Mouse (Mus musculus) cerebellum, postnatal 14 days (tissue): ENCODE data around the gene Atat1.

Experiments used
- DNase-seq, 2 experiments: peaks; one replicate each; pipeline ENCODE4 v3.0.0; 2021; ENCODE audit warnings: mixed read lengths in 2 of 2

Gene Atat1

DNA sequence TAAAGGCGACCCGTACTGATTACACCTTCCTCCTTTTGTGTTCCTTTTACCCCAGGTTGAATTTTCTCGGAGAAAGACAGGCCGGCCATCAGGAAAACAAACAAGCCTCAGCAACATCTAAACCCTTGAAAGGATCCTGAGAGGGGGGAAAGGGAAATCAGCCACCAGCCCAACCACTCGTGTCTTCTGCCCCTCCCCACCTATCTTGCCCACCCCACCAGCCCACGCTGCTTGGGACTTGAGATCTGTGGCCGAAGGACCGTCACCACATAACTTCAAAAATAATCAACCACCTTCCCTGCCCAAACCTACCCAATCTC lies 7.2 kb upstream of the Atat1 start:
- no peak for DNase-seq

DNA sequence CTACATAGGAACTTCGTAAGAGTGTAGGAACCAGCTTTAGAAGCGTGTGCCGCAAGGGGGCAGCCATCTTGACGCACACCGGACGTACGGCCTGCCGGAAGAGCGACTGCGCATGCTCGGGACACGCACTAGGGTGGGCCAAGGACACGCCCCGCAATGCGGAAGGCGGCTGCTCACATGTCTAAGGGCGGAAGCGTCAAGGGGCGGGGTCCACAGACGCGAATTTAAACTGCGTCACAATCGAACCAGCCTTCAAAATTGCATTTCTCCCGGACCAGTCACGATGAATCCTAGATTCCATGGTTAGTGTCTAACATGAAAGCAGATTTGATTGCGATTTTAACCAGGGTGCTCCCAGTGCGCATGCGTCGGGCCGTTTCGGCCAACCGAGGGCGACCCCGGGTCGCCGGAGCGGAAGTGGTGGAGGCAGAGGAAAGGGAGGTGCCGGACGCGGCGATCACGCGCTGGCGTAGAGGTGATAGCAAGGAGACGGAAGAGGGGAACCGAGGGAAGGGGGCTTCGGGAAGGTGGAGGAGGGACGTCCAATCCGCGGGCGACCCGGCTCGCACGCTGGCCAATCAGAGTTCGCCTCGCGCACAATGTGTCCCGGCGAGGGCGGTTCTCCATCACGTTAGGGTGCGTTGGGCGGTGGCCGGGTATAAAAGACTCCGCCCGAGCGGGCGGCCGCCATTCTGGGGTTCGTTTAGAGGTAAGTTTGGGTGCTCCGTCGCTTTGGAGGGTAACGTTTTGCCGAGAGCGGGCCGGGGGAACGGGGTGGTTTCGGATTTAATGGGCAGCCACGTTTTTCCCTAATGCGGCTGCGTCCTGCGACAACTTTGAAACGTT lies 6.6 kb upstream of the Atat1 start, which contains the start of the genes Mrps18b and Ppp1r10:
Gene Mrps18b, minus strand, starts transcription at position 93 of the 846 bp plus-strand sequence.
Gene Ppp1r10, plus strand, starts transcription at position 138 of the 846 bp plus-strand sequence.
- peak; percentile 98 to 99 for DNase-seq

DNA sequence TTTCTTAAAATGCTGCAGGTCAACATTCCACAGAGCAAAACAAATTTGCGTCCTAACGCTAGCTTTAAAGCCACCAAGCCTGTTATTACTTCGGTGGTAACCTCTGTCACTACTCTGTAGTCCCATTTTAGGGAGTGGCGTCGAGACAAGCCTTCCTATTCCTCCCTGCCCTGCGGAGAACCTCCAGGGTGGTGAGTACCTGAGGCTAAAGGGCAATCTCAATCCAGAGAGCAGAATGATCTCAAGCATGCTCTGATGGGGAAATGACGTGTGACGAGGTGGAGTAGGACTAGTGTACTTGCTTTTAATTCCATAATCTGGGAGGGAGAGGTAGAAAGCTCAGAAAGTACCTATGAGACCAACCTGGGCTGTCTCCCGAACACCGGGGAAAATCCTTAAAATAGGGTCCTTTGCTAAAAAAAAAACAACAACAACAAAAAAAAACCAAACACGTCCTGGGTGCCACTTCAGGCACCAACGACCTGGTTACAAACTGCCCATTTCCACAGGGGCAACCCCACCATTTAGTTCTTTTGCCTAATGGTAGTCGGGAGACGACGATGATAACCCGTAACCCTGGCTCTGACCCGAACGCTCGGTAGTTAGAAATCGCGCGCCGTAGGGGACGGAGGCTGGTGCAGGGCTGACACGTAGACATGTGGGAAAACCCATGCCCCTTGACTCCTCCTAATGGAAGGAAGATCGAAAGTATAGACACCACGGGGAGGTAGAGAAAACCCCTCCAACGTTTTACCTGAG lies 5.8 kb upstream of the Atat1 start:
- no peak for DNase-seq

DNA sequence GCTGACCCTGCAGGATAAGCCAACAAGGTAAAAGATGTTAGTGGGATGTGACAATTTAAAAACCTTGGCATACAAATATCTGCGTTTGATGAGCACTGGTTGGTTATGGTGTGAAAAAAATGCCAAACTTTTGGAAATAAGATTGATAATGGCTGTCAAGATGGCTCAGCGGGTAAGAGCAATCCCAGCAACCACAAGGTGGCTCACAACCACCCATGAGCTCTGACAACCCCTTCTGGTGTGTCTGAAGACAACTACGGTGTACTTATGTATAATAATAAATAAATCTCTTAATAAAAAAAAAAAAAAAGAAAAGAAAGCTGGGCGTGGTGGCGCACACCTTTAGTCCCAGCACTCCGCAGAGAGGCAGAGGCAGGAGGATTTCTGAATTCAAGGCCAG lies 5.1 kb upstream of the Atat1 start:
- no peak for DNase-seq

DNA sequence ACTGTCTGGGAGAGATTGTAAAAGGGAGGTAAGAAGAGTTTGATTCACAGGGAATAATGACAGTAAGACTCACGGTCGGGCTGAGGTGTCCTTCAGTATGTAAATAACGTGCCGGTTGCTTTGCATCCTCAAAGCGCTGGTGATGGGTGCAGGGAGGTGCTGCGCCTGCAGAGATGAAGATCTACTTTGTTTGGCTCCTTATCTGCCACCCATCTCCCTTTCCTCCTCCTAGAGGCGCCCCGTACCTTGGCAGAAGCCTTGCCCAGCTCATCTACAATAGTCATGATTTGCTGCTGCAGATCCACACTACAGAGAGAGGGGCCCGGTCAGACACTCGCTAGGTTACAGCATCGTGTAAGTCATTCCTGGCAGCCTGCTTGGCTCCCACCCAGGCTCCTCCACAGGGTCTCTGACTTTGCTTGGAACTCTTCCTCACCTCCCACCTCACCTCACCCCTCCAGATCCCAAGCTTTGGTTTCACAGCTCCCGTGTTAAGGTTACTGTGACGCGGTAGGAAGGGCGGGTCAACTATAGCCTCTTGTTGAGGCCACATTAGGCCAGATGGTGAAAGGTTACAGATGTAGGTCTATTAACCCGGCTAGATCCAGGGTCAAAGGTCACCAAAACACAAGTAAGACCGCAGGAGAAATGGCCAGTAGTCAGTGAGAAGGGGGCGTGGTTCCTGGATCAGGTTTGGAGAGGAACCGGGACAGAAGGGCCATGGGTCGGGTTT lies 523 bp downstream of the Atat1 start:
- DNase-seq: peak; percentile 45 to 67

DNA sequence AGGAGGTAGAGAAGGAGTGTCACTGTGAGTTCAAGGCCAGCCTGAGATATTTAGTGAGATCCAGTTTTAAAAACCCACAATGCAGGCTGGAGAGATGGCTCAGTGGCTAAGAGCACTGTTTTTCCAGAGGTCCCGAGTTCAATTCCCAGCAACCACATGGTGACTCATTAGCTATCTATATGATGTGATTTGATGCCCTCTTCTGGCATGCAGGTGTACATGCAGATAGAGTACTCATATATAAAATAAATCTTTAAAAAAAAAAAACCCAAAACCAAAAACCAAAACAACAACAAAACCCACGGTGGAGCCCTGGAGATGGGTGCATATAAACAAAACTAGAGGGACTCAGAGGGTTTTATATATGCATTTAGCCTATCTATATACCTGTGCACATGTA lies 2.3 kb downstream of the Atat1 start:
- DNase-seq: no peak

DNA sequence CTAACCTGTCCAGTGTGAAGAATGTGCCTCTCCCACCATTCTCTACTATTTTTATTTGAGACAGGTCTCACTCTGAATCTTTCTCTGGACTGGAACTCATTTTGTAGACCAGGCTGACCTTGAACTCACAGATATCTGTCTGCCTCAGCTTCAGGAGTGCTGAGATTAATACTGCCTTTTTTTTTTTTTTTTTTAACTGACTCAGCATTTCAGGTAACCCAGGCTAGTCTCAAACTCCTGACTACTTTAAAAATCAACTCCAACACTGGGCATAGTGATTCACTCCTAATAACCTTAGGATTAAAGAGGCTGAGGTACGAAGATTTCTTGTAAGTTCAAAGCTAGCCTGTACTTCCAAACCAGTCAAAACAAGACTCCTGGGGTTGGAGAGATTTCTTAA lies 4.3 kb downstream of the Atat1 start:
- no peak for DNase-seq

DNA sequence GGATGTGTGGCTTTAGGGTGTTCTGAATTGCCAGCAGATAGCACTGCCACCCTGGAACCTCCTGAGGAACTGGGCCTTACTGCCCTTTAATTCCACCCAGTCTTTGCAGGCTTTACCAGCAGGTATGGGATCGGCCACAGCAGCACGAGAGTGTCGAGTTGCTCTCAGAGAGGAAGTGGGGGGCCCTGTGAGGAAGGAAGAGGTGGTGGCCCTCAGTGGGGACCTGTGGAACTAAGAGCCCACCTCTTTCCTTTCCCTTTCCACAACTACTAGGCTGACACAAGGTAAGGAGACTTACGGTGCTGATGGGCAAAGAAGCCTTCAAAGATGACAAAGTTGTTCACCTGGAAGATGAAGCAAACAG lies 5.9 kb downstream of the Atat1 start:
- no peak for DNase-seq

DNA sequence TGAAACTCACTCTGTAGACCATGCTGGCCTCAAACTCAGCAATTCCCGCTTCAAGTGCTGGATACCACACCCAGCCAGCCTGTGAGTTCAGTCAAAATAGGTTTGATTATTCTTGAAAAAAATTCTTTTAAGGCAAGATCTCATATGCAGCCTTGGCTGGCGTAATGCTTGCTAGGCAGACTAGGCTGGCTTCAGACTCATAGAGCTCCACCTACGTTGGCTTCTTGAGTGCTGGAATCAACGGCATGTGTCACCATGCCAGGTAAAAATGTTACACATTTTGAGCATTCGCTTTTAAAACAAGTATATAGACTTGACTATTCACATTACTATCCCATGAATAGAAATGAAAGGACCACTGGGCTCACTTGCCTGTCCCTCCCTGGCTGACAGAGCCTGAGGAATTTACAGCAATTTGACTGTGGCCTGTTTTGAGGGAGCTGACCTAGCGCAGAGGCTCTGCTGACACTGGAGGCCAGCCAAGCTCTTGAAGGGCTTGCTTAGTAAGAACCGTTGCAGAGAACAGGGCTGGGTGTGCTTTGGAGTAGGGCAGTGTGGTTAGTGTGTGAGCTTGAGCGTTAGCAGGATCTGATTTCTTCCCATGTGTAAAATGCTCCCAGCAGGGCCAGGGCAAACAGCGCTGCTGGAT lies 6.4 kb downstream of the Atat1 start:
- no peak for DNase-seq

DNA sequence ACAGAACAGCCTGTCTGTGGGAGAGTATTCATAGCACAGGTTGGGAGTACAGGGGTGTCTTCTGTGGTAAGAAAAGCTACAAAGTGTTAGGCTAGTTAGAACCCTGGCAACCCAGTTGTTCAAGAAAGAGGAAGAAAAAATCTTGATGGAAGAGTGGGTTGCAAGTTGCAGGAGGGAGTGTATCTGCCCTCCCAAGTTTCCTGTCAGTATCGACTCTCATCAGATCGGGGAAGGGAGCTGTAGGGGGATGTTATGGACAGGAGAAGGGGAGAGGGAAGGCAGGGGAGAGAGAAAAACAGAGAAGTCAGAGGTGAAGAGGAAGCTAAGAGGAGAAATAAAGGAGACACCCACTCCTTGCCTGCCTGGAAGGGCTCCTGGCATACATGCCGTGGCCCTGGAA lies 9.2 kb downstream of the Atat1 start:
- no peak for DNase-seq

DNA sequence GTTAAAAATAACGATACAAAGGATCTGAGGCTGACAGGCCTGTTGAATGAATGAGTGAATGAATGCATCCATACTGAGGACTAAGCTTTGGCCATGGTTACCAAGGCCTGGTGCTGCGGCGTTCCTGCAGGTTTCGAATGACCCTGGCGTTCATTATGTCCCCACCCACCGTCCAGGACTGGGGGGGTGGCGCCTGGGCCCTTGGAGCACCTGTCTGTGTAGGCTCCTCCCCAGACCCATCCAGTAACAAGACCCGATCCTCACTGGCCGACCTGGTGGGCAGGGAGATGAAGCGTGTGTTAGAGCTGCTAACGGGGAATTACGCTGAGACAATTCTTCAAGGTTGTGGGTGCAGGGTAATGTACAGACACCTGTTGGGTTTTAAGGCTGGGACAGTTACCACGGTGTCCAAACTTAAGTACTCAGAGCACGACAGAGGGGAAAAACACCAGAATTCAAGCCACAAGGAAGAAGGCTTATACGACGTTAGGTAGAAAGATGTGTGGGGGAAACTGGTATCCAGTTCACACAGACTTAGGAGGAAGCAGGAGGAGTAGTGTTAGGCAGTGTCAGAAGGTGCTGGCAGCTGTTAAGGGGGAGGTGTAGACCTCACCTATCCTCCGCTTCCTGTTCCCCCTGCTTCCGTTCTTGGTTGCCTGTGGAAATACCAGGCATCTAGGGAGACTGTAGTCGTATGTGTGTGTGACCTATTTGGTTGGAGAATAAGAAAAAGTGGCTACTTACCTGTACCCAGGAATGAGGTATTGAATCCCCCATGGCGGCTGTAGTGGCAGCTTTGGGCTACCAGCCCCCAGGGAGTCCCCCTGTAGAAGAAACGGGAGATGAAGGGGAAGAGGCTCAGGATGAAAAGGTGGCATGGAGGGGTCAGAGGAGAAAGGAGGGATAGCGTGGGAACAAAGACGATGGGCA lies 12.0 kb downstream of the Atat1 start:
- peak; percentile 55 to 68 for DNase-seq

DNA sequence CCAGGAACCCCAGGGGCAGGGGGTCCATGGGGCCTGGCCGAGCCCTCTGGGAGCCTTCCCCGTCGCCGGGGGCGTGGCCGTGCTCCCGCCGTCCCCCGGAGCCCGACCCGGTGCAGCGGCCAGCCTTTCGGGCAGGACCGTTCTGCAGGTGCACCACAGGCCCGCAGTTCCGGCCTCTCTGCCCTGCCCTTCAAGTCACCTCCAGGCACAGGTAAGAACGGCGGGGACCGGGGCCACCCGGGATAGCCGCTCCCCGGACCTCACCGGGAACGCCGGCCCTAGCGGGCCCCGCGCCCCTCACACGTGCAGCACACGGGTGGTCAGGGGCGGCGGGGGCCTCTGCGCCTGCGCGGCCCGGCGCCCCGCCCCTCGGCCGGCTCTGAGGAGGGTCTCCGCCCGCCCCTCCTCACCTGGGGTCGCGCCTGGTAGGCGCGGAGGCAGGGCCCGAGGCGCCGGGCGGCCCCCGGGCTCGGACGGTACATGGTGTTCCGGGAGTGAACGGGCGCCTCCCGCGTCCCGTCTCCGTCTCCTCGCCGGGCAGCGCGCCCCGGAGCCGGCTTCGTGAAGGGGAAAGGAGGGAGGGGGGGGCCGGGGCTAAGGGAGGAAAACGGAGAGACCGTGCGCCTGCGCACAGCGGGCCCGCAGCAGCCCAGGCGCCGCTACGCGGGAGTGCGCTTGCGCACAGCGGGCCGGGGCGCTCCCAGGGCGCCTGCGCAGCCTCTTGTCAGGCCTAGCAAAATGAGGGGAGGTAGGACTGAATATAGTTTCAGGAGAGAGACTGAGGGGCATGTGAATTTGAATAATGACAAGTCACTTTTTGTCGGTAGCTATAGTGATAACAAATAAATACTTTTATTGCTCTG lies 12.9 kb downstream of the Atat1 start, which contains the start of gene 2310061I04Rik:
Gene 2310061I04Rik, minus strand, starts transcription at position 651 of the 863 bp plus-strand sequence.
- peak; percentile 93 to 97 for DNase-seq

DNA sequence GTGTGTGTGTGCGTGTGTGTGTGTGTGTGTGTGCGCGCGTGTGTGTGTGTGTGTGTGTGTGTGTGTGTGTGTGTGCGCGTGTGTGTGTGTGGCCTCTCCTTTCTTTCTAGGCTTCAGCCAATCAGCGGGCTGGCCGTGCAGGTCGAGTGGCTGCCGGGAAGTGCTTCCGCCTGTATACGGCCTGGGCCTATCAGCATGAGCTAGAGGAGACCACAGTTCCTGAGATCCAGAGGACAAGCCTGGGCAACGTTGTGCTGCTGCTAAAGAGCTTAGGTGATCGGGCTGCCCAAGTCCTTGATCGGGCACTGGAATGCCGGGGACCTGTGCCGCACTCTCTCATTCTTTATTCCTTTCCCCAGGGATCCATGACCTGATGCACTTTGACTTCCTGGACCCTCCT lies 22.1 kb downstream of the Atat1 start:
- DNase-seq: no peak

DNA sequence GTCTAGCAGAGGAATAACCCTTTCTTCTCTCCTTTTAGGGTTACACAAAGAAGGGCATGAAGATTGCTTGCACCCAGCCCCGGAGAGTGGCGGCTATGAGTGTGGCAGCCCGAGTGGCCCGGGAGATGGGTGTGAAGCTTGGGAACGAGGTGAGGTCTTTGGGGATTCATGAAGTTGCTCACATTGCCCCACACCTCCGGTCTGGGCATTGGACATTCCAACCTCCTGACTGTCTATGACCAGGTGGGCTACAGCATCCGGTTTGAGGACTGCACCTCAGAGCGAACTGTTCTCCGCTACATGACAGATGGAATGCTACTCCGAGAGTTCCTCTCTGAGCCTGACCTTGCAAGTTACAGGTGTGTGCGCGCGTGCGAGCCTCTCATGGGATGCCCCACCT lies 26.1 kb downstream of the Atat1 start:
- no peak for DNase-seq

DNA sequence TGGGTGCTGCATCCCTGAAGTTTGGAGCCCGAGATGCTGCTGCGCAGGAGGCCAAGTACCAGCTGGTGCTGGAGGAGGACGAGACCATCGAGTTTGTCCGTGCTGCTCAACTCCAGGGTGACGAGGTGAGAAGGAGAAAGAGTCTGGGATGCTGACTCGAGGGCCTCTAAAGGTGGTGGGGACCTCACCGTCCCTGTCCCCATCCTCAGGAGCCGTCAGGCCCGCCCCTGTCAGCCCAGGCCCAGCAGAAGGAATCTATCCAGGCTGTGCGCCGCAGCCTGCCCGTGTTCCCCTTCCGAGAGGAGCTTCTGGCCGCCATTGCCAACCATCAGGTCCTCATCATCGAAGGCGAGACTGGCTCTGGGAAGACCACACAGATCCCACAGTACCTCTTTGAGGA lies 27.0 kb downstream of the Atat1 start:
- no peak for DNase-seq

DNA sequence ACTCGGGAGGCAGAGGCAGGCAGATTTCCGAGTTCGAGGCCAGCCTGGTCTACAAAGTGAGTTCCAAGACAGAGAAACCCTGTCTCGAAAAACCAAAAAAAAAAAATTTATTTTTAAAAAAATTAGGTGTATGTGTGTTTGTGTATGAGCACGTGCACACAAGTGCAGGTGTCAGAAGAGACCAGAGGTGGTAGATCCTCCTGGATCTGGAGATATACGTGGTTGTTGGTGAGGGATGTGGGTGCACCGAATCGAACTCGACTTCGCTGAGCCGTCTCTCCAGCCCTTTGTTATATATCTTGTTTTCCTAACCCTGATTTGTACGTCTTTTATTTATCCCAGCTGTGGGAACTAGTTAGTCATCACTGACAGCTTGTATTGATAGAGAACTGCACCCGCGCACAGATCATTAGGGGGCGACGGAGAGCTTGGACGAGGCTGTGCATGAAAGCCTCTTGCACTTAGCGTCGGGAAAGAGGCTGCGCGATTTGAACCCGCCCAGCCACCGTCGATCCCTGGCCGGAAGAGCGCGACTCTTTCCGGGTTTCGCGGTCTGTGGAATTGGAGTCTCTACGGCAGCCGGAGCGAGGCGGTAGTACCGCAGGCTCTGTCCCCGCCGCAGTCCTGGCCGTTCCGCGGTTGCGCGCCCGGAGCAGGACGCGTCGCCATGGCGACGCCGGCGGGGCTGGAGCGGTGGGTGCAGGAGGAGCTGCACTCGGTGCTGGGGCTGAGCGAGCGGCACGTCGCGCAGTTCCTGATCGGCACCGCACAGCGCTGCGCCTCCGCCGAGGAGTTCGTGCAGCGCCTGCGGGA lies 30.4 kb downstream of the Atat1 start, which contains the start of gene Dhx16:
Gene Dhx16, plus strand, starts transcription at position 575 of the 813 bp plus-strand sequence.
- peak; percentile 97 to 99 for DNase-seq

DNA sequence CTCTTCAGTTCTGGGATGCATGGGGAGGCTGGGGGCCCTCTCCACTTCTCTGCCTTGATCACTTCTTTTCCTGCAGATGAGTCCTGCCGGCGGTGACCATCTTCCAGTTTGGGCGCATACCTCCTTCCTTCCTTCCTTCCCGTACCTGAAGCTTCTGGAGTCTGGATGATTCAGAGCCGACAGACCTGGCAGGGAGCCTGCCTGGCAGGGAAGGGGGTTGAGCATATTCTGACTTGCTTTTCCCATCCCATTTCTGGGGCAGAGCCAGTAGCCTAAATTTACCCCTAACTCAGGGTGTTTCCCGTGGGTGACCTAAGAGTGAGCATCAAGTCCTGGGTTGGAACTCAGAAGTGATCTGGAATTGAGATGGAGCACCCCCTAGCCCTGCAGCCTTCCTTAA lies 35.2 kb downstream of the Atat1 start:
- DNase-seq: peak; percentile 32 to 44

DNA sequence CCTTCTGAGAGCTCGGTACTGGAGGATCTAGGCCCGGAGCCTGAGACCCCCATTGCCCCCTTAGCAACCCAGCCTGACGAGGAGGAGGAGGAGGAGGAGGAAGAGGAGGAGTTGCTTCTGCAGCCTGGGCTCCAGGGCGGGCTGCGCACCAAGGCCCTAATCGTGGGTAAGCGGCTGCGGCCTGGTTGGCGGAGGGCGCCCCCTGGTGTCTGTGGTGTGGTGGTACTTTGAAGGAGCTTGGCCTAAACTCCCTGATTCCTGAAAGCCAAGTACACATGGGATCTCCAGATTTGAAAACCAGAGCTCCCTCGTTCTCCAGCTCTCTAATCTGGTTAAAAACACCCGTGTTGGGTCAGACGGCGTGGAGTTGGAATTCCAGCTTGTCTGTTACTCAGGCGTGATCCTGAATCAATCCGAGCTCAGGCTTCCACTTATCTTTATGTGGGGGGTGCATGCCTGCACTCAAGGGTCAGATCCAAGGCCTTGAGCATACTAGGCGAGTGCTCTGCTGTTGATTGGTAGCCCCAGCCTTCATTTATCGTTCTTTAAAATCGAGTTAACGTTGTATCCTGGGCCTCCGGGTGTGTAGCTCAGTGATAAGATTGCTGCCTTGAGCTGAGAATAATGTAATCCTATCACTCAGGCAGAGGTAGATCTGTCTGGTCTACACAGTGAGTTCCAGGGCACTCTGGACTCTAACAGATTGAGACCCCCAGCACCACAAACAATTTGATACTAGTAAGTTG lies 35.9 kb downstream of the Atat1 start:
- DNase-seq: peak; percentile 94 to 96
